Mouse (Mus musculus) megakaryocyte progenitor cell, adult 5-6 weeks (primary cell): ENCODE data around the gene Slc38a8. TPM values are rescaled to one million over a fixed set of nuclear protein-coding genes. Genes with fewer than 3 reads are reported as not detected.

ENCODE experiments used
- ATAC-seq: replicated peaks from 2 replicates; pipeline ENCODE4 v1.8.0; 2016; ENCODE audit warnings: mild to moderate bottlenecking, moderate TSS enrichment, inconsistent platforms; ENCODE audit not compliant: poor library complexity
- total RNA-seq, 2 experiments: library from RNA; stranded (forward) in 1 of 2; stranded (reverse) in 1 of 2; fragments of 157-497, 149-512 nt in 1 of 2; fragments of 200-1000 nt in 1 of 2; gene quantifications; 2 replicates each; pipeline versions ENCODE4 v1.2.3 to v1.2.4; 2015 to 2017

Gene Slc38a8
- total RNA-seq, 2 experiments from 2014 or later = not detected

- peak; percentile 83 for ATAC-seq
These were observed 4.7 kb downstream of the Slc38a8 start for GRCm38 (mm10) chr8:119496848-119497247.

- ATAC-seq = no peak
These were observed 14.4 kb downstream of the Slc38a8 start for GRCm38 (mm10) chr8:119487093-119487492.

DNA sequence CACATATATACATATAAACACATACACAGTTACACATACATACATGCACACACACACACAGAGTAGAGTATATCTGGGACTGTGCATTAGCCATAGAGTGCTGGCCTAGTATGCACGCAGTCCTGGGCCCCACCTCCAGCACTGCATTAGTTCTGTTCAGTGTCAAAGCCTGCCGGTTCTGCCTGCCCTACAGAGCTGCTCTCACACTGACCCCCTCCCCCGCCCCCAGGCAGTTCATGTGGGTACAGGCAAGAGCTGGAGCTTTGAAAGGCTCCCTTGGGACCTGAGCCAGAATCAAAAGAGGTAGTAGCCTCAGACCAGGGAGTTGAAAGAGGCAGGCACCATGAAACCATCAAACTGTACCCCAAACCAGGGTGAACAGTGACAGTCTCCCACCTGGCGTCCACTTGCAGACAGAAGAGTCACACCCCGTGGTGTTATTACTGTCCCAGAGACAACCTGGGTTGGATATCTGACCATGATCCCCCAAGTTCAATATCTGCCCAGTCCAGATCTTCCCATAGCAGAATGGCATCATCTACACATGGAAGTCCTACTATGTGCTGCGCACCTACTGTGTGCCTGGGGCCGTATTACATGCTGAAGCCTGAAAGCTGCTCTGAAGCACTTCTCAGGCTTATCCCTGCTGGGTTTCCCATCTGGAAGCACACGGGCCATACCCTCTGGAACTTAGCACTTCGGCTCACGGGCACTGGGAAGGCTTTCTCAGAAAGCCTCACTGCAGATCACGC is 17.2 kb downstream of the Slc38a8 start:
- no peak for ATAC-seq

DNA sequence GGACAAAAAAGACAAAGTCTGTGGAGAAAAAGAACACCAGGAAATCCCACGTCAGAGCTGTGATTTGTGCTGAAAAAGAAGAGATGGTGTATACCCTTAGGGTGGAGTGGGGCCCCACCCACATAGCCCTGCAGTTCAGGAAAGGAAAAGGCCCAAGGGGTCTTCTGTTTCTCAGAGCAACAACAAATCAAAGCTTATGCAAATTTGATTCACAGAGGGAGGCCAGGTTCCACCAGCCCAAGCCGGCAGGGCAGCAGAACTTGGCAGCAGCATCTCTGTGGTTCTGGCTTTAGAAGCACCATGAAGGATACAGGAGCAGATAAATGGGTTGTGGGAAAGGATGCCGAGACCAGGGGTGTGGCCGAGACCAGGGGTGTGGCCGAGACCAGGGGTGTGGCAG is 22.8 kb downstream of the Slc38a8 start:
- ATAC-seq = no peak

GRCm38 (mm10) chr8:119468091-119468490 is 33.4 kb downstream of the Slc38a8 start:
- no peak for ATAC-seq

DNA sequence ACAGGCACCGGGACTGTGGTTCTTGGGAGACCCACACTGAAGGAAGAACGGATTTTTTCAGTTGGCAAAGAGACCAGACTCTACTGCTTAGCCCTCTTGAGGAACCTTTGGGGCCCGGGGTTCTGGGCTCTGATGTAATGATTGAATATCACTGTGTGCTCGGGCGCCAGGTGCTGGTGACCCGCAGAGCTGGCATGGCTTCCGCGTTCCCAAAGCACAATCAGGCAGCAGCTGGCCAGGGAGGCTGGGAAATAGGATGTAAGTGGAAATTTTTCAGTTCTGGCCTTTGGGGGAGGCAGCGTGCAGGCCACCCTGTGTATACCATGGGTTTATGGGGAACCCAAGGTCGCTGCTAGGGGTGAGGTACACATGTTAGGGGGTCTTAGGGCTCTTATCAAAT is 34.7 kb downstream of the Slc38a8 start:
- ATAC-seq = no peak

- ATAC-seq = no peak
These were observed 35.4 kb downstream of the Slc38a8 start for GRCm38 (mm10) chr8:119466105-119466504.

GRCm38 (mm10) chr8:119463709-119464108 is 37.8 kb downstream of the Slc38a8 start:
- ATAC-seq = no peak

DNA sequence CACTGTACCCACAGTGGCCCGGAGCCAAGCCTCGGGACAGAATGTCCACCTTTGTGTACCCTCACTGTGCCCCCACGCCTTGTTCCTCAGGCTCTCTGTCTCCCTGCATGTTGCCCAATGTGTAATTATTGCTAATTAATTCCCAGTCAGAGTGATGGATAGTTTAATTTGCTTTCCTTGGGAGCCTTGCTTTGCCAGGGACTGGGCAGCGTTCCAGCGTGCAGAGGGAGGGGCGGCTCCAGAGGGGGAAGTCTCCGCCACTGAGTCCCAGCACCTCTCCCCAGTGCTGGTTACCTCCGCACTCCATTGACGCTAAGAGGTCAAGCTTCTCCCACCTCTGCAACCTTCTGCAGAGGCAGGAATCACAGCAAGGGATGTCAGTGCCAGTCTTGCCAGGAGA is 40.1 kb downstream of the Slc38a8 start:
- no peak for ATAC-seq

DNA sequence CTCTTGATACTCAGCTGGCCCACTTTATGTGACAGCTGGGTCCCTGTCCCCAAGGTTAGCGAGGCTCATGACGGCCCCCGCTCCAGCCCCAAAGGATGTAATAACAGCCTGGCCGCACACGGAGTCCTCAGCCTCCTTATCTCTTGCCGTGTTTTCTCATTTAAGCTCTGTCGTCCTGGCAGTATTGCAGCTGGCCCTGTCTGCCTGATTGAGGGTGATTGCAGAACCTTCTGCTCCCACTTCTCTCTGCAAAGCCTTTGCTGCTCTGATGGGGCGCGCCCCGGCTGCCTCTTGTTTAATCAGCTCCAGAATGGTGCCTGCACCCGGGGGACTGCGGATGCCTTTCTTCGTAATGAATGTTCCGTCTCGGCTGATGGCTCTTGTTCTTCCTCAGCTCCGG is 41.8 kb downstream of the Slc38a8 start:
- peak; percentile 46 for ATAC-seq

DNA sequence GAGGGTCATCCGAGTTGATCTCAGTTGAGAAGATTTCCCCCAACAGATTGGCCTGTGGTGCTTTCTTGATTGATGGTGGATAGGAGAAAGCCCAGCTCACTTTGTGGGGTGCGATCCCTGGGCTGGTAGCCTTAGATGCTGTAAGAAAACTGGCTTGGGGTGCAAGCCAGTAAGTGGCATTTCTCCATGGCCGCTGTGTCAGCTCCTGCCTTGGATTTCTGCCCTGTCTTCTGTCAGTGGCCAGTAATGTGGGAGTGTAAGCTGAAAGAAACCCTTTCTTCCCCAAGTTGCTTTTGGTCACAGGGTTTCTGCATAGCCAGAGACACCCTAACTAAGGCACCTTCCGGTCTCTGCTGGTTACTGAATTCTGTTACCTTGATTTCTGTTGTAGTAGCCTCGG is 45.5 kb downstream of the Slc38a8 start:
- no peak for ATAC-seq

DNA sequence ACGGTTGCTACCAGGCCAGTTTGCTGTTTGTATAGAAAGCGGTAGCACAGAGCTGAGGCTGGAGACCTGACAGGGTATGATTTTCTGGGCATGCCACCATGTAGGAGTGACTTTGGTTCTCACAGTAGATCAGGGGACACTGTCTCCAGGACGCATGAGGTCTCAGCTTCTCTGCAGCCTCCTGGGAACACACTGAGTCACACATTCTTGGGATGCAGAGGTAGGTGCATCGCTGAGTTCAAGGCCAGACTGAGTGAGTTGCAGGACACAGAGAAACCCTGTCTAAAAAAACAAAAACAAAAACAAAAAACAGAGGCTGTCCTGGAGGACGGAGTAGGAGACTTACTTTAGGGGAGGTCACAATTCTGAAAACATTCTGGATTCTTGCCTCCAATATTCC is 48.6 kb downstream of the Slc38a8 start:
- ATAC-seq = no peak

GRCm38 (mm10) chr8:119451131-119451530 is 50.4 kb downstream of the Slc38a8 start:
- no peak for ATAC-seq

- ATAC-seq = no peak
These were observed 51.9 kb downstream of the Slc38a8 start for GRCm38 (mm10) chr8:119449627-119450026.

DNA sequence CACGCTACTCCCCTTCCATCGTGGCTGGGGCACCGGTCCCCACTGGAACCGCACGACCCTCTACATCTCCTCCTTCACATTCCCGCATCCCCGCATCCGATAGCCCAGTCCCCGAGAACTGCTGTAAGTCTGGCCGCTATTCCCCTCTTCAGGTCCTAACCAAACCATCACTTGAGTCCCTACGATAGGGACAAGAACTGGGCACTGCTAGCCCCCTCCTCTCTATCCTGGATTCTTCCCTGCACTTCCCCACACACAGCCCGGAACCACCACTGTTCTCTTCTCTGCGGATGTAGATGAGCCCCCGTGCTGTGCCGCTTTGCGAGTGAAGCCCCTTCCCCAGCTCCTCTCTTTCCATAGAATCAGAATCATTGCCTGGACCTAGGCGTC is 53.7 kb downstream of the Slc38a8 start:
- no peak for ATAC-seq

- no peak for ATAC-seq
These were observed 54.3 kb downstream of the Slc38a8 start for GRCm38 (mm10) chr8:119446990-119447780.

GRCm38 (mm10) chr8:119446211-119446989 is 55.1 kb downstream of the Slc38a8 start, which contains the start of gene Necab2:
Gene Necab2 (plus strand): TSS chr8:119446719.
- peak; percentile 47 for ATAC-seq

DNA sequence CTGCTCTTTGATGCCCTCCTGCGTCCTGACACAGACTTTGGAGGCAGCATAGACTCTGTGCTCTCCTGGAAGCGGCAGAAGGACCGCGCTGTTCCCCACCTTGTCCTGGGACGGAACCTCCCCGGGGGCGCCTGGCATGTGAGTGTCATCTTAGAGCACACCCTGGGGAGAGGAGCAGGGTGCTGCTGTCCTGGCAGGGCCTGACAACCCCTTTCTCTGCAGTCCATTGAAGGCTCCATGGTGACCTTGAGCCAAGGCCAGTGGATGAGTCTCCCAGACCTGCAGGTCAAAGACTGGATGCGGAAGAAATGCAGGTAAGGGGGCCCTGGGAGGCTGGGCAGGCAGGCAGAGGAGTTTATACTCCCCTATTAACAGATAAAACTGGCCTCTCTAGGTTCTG is 58.5 kb downstream of the Slc38a8 start:
- ATAC-seq = no peak

DNA sequence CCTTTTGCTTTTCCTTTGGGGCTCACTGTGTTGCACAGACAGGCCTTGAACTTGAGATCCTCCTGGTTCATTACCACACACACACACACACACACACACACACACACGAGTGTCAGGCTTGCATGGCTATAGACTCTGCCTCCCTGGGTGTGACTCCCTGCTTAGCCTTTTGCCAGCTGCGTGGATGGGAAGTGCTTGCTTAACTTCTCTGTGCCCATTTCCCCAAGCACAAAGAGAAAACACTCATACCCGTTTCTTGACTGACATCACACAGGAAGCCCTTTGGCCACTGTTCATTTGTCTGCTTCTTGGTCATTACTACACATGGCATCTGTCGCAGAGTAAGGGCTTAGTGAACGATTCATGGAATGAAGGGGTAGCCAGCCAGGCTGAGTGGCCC is 59.5 kb downstream of the Slc38a8 start:
- ATAC-seq = peak; percentile 36

DNA sequence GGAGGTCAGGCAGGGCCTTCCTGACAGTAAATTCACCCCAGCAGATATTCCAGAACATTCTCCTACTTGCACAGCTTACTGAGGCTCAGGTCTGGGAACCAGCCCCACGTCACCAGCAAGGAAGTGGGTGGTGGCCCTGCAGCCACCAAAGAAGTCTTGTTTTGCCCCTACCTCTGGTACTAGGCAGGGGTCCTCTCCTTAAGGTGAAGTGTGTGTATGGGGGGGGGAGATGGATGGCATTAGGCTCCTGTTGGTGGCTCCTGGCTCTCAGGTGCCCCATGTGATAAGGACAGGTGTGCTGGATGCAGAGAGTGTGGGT is 60.6 kb downstream of the Slc38a8 start:
- peak; percentile 0; the same call in 1 of the 2 replicates for ATAC-seq

GRCm38 (mm10) chr8:119440250-119440951 is 61.1 kb downstream of the Slc38a8 start:
- ATAC-seq = peak; percentile 48
